Mouse (Mus musculus) intestine, embryonic 16.5 days (tissue): ENCODE measurements at regions not wholly inside any gene's neighbourhood (a gene's known extent, or its start where the extent isn't known, plus 50 kb on each side); places are given as distances from the start of the nearest gene placed in this dataset.
A peak's percentile ranks its signal among the peaks of the same experiment; 100 is the strongest.

ENCODE experiments used
- ATAC-seq: fragments of 200-750 bp; cut with Nextera tagmentation; 2 replicates; pipeline ENCODE4 v1.8.0; 2017; ENCODE audit warnings: moderate TSS enrichment, moderate library complexity
- H3K27ac ChIP-seq: fragments of 300-500 bp; sonication (generic); 2 replicates; pipeline ENCODE4 v1.5.1; 2014; ENCODE audit warnings: mild to moderate bottlenecking, low read length
- H3K27me3 ChIP-seq: fragments of 300-500 bp; sonication (generic); replicated peaks from 2 replicates; pipeline ENCODE4 v1.6.1; 2014; ENCODE audit warnings: low read length, control low read depth, mixed read lengths; ENCODE audit not compliant: control insufficient read depth, insufficient read depth
- H3K36me3 ChIP-seq: fragments of 300-500 bp; sonication (generic); 2 replicates; pipeline ENCODE4 v1.6.1; 2014; ENCODE audit warnings: low read length, control low read depth; ENCODE audit not compliant: control insufficient read depth, insufficient read depth
- H3K4me1 ChIP-seq: fragments of 300-500 bp; sonication (generic); 2 replicates; pipeline ENCODE4 v1.6.1; 2014; ENCODE audit warnings: low read length, control low read depth, mixed read lengths; ENCODE audit not compliant: control insufficient read depth, insufficient read depth
- H3K4me2 ChIP-seq: fragments of 300-500 bp; sonication (generic); 2 replicates; pipeline ENCODE4 v1.6.1; 2014; ENCODE audit warnings: low read depth, low read length, control low read depth
- H3K4me3 ChIP-seq: fragments of 300-500 bp; sonication (generic); 2 replicates; pipeline ENCODE4 v1.5.1; 2014; ENCODE audit warnings: mild to moderate bottlenecking, low read length
- H3K9ac ChIP-seq: fragments of 300-500 bp; sonication (generic); 2 replicates; pipeline ENCODE4 v1.6.1; 2014; ENCODE audit warnings: low read depth, low read length
- H3K9me3 ChIP-seq: fragments of 300-500 bp; sonication (generic); 2 replicates; pipeline ENCODE4 v1.6.1; 2016; ENCODE audit warnings: low read length, control low read depth; ENCODE audit not compliant: control insufficient read depth
- WGBS: fragments of 180-500 bp; shearing (Covaris S2); extraction: QIAGEN DNeasy Blood & Tissue Kit; methylation state at CpG from one replicate; pipeline ENCODE4 v1.1.7; 2014; 5-methylcytosine and 5-hydroxymethylcytosine counted together

DNA sequence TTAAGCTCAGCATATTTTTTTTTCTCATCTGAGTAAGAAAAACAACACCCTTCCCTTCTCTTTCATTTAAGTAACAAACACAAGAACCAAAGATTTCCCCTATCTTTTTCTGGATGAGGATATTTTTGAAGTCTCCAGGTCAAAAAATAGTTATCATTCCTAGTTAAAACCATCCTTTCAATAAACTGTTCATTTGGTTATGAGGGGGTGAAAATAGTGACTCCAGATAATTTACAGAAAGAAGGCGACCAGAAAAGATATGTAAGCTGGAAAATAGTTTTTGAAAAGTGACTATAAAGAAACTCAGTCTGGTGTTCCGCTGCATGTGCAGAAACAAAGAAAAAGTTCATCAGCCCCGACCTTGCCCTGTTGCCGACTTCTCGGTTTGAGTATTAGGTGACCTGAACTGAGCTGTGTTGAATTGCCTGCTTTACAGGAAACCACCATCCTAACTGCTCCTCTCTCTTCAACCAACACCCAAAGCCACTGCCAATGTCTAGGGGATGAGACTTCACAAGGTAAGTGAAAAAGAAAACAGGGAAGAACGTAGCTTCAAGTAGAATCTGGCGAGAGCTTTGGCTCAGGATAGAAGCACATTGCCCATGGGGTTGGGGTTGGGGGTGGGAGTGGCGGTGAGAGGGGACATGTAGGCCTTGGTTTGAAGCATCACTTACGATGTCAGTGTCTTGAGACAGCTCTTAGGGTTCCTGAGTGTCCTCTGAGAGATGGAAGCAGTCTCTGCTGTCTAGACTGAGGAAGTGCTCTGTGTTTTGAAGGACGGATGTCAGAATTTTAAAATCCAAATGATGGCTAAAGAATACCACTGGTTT lies 104.6 kb downstream of the Ube2e3 start:
- Histone ChIP-seq H3K27ac (no peak overlapping the region), H3K27me3 (no peaks in the 10 kb centered on the region), H3K9me3 (no peaks in the 10 kb centered on the region), H3K36me3 (no peaks in the 10 kb centered on the region), H3K4me1 (no peaks in the 10 kb centered on the region), H3K4me2 (no peak overlapping the region), H3K4me3 (no peak overlapping the region), H3K9ac (no peak overlapping the region)
- no peak for ATAC-seq
- 88% methylated on average over 10 of the region's 10 CpGs for WGBS

DNA sequence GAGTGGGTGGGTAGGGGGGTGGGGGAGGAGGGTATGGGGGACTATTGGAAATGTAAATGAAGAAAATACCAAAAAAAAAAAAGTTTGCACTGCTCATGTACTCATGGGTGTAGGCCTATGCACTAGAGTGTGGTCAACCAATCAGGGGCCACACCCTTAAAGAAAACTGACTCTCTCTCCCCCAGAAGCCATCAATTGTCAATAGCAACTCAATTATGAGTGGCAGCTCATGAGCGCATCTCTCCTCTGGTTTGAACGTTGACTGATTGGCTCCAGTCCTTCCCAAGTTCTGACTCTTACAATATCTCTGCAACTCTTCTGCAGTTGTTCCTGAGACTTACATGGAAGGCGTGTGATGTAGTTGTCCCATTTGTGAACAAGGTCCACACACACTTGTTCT lies 105.9 kb downstream of the Ube2e3 start:
- H3K4me2 ChIP-seq = no peak overlapping the region
- no peak overlapping the region for H3K27ac ChIP-seq
- H3K36me3 ChIP-seq = no peaks in the 10 kb centered on the region
- WGBS = 93% methylated on average over 3 of the region's 3 CpGs
- no peaks in the 10 kb centered on the region for H3K27me3 ChIP-seq
- no peaks in the 10 kb centered on the region for H3K9me3 ChIP-seq
- no peak overlapping the region for H3K9ac ChIP-seq
- no peaks in the 10 kb centered on the region for H3K4me1 ChIP-seq
- no peak overlapping the region for H3K4me3 ChIP-seq
- no peak for ATAC-seq

DNA sequence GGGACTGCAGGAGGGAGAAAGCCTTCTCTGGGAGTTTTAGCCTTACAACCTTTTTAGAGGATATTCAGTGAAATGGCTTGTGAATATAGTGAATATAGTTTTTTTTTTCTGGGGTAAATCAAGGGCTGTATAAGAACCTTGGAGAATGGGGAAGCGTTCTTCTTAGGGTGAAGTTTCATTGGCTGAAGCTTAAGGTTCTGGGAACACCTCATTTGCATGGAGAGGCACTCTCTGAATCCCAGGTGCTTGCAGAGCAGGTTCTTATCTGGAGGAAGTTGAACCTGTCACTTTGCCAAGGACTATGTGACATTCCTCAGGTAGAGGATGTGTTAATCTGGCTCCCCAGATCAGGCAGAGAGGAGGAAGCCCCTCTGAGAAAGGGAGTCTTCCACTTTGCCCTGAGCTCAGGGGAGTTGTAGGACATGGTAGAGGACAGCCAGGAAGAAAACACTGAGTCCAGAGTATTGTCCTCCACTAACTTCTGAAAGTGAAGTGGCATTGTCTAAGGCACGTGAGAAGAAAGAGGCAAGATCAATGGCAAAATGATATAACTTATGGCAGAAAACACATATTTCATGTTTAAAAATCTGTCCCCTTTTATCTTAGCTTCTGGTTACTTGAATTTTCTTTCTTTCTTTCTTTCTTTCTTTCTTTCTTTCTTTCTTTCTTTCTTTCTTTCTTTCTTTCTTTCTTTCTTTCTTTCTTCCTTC lies 106.9 kb downstream of the Ube2e3 start:
- H3K9me3 ChIP-seq = no peaks in the 10 kb centered on the region
- no peaks in the 10 kb centered on the region for H3K4me1 ChIP-seq
- no peak for ATAC-seq
- no peaks in the 10 kb centered on the region for H3K36me3 ChIP-seq
- no peaks in the 10 kb centered on the region for H3K27me3 ChIP-seq
- H3K27ac ChIP-seq = no peak overlapping the region
- no peak overlapping the region for H3K4me2 ChIP-seq
- H3K9ac ChIP-seq = no peak overlapping the region
- 83% methylated on average over 2 of the region's 2 CpGs for WGBS
- no peak overlapping the region for H3K4me3 ChIP-seq

DNA sequence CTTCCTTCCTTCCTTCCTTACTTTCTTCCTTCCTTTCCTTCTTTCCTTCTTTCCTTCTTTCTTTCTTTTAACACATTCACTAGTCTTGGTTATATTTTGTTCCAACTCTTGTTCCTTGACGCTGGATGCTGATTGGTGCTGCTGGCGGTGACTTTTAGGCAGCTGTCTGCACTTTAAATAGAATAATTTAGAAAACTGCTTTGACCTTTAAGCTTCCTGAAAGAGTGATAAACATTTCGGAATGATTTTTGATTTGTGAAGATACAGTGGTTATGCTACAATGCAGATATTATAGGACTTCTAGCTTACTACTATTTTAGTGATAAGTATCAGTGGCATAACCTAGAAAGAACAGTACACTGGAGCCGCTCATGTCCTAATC lies 107.5 kb downstream of the Ube2e3 start:
- H3K36me3 ChIP-seq = no peaks in the 10 kb centered on the region
- H3K9me3 ChIP-seq = no peaks in the 10 kb centered on the region
- no peaks in the 10 kb centered on the region for H3K4me1 ChIP-seq
- no peaks in the 10 kb centered on the region for H3K27me3 ChIP-seq
- 86% methylated on average over 4 of the region's 4 CpGs for WGBS
- no peak overlapping the region for H3K9ac ChIP-seq
- ATAC-seq = no peak
- no peak overlapping the region for H3K27ac ChIP-seq
- H3K4me2 ChIP-seq = no peak overlapping the region
- H3K4me3 ChIP-seq = no peak overlapping the region

DNA sequence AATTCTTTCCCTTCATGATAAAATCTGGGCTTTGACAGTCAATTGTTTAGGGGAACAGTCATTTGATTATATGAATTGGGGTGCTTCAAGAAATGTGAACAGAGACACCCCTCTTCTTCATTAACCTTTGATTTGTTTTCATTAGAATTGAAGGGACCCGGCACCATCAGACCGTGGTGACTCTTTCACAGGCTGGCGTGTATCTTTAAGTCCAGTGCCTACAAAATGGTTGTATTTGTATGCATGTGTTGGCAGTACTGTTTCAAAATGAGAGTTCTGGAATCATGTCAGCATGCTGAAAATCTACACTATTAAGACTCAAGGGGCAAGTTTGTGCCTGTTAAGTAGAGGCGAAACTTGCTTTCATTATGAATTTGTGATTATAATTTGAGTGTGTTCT lies 108.2 kb downstream of the Ube2e3 start:
- Histone ChIP-seq H3K36me3 (no peaks in the 10 kb centered on the region), H3K4me3 (no peak overlapping the region), H3K9ac (no peak overlapping the region), H3K4me2 (no peak overlapping the region), H3K9me3 (no peaks in the 10 kb centered on the region), H3K27ac (no peak overlapping the region), H3K27me3 (no peaks in the 10 kb centered on the region), H3K4me1 (no peaks in the 10 kb centered on the region)
- 93% methylated on average over 4 of the region's 4 CpGs for WGBS
- no peak for ATAC-seq

DNA sequence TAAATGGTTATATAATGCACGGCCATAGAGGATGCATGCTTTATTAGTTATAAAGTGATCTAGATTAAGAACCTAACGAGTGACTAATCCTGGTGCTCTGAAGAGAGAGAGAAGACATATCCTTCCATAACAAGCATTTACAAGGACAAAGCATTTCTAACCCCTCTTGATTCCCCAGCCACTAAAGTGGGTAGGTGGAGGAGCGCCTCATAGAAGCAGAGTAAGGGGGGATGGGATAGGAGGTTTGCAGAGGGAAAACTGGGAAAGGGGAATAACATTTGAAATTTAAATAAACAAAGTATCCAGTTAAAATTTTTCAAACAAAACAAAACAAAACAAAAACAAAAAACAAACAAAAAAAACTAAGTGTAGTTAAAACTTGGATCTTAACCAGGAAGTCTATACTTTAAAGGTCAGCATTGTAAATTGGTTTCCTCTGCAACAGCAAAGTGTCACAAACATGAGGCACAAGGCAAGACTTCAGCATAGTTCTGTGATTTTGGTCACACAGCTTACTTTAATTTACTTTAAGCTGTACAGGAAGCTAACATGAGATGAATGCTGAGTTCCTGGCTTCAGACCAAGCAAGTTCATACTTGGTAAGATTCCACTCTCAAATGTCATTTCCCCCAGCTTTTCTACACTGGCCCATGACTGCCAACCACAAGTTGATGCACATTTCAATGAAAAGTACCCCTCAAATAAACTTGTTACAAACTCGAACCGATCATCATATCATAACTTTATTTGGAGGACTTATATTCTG lies 109.9 kb downstream of the Ube2e3 start:
- 81% methylated on average over 5 of the region's 5 CpGs for WGBS
- no peak for ATAC-seq
- Histone ChIP-seq H3K4me3 (no peak overlapping the region), H3K27ac (no peak overlapping the region), H3K9ac (no peak overlapping the region), H3K4me2 (no peak overlapping the region), H3K4me1 (no peaks in the 10 kb centered on the region), H3K36me3 (no peaks in the 10 kb centered on the region), H3K9me3 (no peaks in the 10 kb centered on the region), H3K27me3 (no peaks in the 10 kb centered on the region)

DNA sequence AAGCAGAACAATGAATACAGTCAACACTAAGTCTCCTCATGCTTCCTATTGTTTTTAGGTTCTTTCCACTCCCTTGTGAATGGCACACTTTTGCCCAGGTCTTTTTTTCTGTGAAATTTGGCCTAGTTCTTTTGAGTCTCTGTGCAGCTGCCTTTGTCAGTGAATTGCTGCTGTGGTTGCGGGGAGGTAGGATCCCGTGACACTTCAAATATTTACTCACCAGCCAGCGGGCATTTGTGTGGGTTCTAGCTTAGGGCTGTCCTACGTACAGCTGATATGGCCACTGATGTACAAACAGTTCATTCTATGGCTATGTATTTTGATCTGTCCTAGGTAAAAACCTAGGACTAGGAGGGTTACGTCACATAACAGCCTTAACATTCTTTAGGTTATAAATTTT lies 112.1 kb downstream of the Ube2e3 start:
- H3K36me3 ChIP-seq = no peaks in the 10 kb centered on the region
- no peaks in the 10 kb centered on the region for H3K4me1 ChIP-seq
- WGBS = 62% methylated on average over 5 of the region's 5 CpGs
- H3K9me3 ChIP-seq = no peaks in the 10 kb centered on the region
- no peak overlapping the region for H3K9ac ChIP-seq
- no peak overlapping the region for H3K4me2 ChIP-seq
- H3K27me3 ChIP-seq = no peaks in the 10 kb centered on the region
- no peak overlapping the region for H3K27ac ChIP-seq
- no peak overlapping the region for H3K4me3 ChIP-seq
- no peak for ATAC-seq

DNA sequence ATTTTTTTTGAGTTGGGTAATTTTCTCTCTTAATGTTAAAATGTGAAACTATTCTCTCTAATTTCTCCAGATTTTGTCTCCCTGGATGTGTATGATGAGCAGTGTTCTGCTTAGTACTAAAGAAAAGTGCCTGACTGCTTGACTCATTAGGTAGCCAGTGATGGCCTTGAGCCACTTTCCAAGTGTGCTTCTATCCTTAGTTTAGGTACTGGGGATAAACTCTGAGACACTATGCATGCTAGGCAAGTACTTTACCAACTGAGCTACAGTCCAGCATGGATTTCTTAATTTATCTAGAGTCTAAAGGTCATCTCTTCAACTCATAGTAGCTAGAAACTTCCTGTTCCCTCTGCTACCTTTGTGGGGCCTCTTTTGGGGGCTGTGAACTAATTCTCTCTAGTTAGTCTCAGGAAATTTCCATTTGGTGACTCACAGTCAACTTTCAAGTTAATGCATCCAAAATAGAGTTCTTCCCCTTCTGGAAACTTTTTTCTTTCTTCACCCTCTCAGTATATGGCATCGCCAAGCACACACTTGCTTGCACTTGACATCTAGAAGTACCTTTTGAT lies 112.8 kb downstream of the Ube2e3 start:
- H3K4me3 ChIP-seq = no peak overlapping the region
- no peaks in the 10 kb centered on the region for H3K36me3 ChIP-seq
- peak; percentile 91 for ATAC-seq
- no peak overlapping the region for H3K9ac ChIP-seq
- H3K27me3 ChIP-seq = no peaks in the 10 kb centered on the region
- no peaks in the 10 kb centered on the region for H3K9me3 ChIP-seq
- no peak overlapping the region for H3K27ac ChIP-seq
- no peak overlapping the region for H3K4me2 ChIP-seq
- 95% methylated on average over 1 of the region's 1 CpGs for WGBS
- no peaks in the 10 kb centered on the region for H3K4me1 ChIP-seq

DNA sequence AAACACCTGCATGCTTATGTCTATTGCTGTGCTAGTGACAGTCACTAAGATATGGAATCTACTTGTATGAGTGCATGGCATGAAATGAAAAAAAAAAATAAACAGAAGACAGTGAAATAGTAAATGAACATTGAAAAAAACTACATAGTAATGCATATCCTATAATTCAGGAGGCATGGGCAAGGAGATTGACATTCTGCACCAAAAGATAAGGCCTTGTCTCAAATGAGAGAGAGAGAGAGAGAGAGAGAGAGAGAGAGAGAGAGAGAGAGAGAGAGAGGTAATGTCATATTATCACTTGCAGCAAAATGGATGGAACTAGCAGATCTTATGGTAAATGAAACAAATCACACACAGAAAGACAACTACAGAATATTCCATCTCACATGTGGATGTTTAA lies 115.4 kb downstream of the Ube2e3 start:
- no peak overlapping the region for H3K4me3 ChIP-seq
- no peaks in the 10 kb centered on the region for H3K36me3 ChIP-seq
- no peaks in the 10 kb centered on the region for H3K27me3 ChIP-seq
- no peak overlapping the region for H3K9ac ChIP-seq
- no peak for ATAC-seq
- no peak overlapping the region for H3K27ac ChIP-seq
- no peak overlapping the region for H3K4me2 ChIP-seq
- no peaks in the 10 kb centered on the region for H3K4me1 ChIP-seq
- H3K9me3 ChIP-seq = no peaks in the 10 kb centered on the region
